Mouse (Mus musculus): Measurements from ENCODE around the gene Grik4.

GRCm38 (mm10) chr9:42987988-42988387, 43.7 kb upstream of the Grik4 start:
- TF ChIP-seq CTCF (IDR thresholded peaks at IDR 0.05; ENCODE audit: insufficient read depth, low read depth, low read length) = no peak
- no peak for TF ChIP-seq POLR2A (IDR thresholded peaks at IDR 0.05; ENCODE audit: insufficient read depth, low read depth, low read length)

Data from olfactory bulb, adult 2 months (tissue).